Mouse (Mus musculus) bone marrow, adult 2 months (tissue): ENCODE results near the gene Crip3.

ENCODE experiments used
- CTCF ChIP-seq: fragments of 200-500 bp; IDR thresholded peaks from 2 replicates; pipeline ENCODE4 v1.5.1; 2011; ENCODE audit warnings: low read length, control low read depth; ENCODE audit not compliant: control insufficient read depth, insufficient read depth
- POLR2A ChIP-seq: fragments of 200-500 bp; IDR thresholded peaks from 2 replicates; pipeline ENCODE4 v1.6.1; 2011; ENCODE audit warnings: low read depth, mild to moderate bottlenecking, control low read depth, low read length, borderline replicate concordance; ENCODE audit not compliant: control insufficient read depth

DNA sequence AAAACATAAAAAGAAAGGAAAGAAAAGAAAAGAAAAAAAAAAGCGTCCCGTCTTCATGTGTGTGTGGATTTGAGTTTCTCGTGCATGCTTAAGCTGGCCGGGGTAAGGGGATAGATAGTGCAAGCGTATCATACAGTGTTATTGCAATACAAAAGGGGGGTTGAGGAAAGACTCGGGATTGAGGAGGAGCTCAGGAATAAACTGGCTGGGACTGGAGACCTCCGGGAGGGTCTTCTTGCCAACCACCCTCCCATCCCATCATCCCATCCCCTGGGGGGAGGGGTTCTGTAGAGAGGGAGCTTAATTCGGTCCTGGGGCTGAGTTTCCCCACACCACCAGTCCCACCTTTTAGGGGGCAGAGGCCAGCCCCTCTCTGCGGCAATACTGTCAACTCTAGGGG lies 25.8 kb downstream of the Crip3 start:
- no peak for TF ChIP-seq CTCF
- no peak for TF ChIP-seq POLR2A
